Mouse (Mus musculus) kidney, embryonic 14.5 days (tissue): ENCODE measurements at regions not wholly inside any gene's neighbourhood (a gene's known extent, or its start where the extent isn't known, plus 50 kb on each side); places are given as distances from the start of the nearest gene placed in this dataset.

Experiments
- ATAC-seq: fragments of 200-750 bp; cut with Nextera tagmentation; 2 replicates; pipeline ENCODE4 v1.8.0; 2017; ENCODE audit warnings: moderate number of reproducible peaks, mild to moderate bottlenecking, moderate TSS enrichment, moderate library complexity; ENCODE audit not compliant: low FRiP score, low TSS enrichment
- H3K27ac ChIP-seq: fragments of 300-500 bp; sonication (generic); 2 replicates; pipeline ENCODE4 v1.5.1; 2014; ENCODE audit warnings: low read depth, mild to moderate bottlenecking, low read length, moderate library complexity, mixed read lengths
- H3K27me3 ChIP-seq: fragments of 300-500 bp; sonication (generic); 2 replicates; pipeline ENCODE4 v1.6.1; 2014; ENCODE audit warnings: mild to moderate bottlenecking, low read length; ENCODE audit not compliant: control insufficient read depth, insufficient read depth
- H3K36me3 ChIP-seq: fragments of 300-500 bp; sonication (generic); 2 replicates; pipeline ENCODE4 v1.6.1; 2014; ENCODE audit warnings: low read length, mixed read lengths; ENCODE audit not compliant: control insufficient read depth, insufficient read depth
- H3K4me1 ChIP-seq: fragments of 300-500 bp; sonication (generic); 2 replicates; pipeline ENCODE4 v1.6.1; 2014; ENCODE audit warnings: low read length, mixed read lengths; ENCODE audit not compliant: control insufficient read depth, insufficient read depth
- H3K4me2 ChIP-seq: fragments of 300-500 bp; sonication (generic); replicated peaks from 2 replicates; pipeline ENCODE4 v1.6.1; 2014; ENCODE audit warnings: low read depth, mild to moderate bottlenecking, low read length
- H3K4me3 ChIP-seq: fragments of 300-500 bp; sonication (generic); 2 replicates; pipeline ENCODE4 v1.5.1; 2014; ENCODE audit warnings: mild to moderate bottlenecking, low read length
- H3K9ac ChIP-seq: fragments of 300-500 bp; sonication (generic); 2 replicates; pipeline ENCODE4 v1.6.1; 2014; ENCODE audit warnings: low read depth, mild to moderate bottlenecking, low read length, moderate library complexity
- H3K9me3 ChIP-seq: fragments of 300-500 bp; sonication (generic); 2 replicates; pipeline ENCODE4 v1.6.1; 2016; ENCODE audit warnings: low read length; ENCODE audit not compliant: control insufficient read depth
- WGBS: fragments of 180-500 bp; shearing (Covaris S2); extraction: QIAGEN DNeasy Blood & Tissue Kit; methylation state at CpG from one replicate; pipeline ENCODE4 v1.1.7; 2014; 5-methylcytosine and 5-hydroxymethylcytosine counted together

DNA sequence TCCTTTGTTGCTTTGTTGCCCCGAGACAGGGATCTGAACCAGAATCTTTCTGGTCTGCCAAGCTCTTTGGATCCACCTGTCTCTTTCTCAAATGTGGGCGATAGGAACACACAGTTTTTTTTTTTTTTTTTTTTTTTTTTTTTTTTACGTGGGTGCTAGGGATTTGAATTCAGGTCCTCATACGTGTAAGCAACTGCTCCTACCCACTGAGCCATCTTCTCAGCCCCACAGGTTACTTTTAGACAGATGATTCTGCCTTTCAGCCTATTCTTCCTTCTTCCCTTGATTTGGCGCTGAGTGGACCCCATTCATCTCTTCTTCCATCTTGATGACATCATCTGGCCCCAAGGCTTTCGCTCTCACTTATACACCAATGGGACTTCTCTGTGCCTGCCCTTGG is 80.5 kb upstream of the Got2 start:
- Histone ChIP-seq H3K9ac (no peak overlapping the region), H3K4me3 (no peak overlapping the region)
- ATAC-seq: no peak

GRCm38 (mm10) chr8:95966430-95966829 is 78.1 kb upstream of the Got2 start:
- Histone ChIP-seq H3K36me3 (no peaks in the 10 kb centered on the region), H3K9me3 (no peaks in the 10 kb centered on the region), H3K27me3 (no peaks in the 10 kb centered on the region), H3K9ac (no peak overlapping the region), H3K4me2 (no peak overlapping the region), H3K27ac (no peak overlapping the region), H3K4me3 (no peak overlapping the region), H3K4me1 (no peaks in the 10 kb centered on the region)
- 35% methylated on average over 1 of the region's 1 CpGs for WGBS
- no peak for ATAC-seq

More for the DNA sequence above, 80.5 kb upstream of the Got2 start:
- H3K36me3 ChIP-seq: no peaks in the 10 kb centered on the region
- no peaks in the 10 kb centered on the region for H3K27me3 ChIP-seq
- no peak overlapping the region for H3K4me2 ChIP-seq
- no peaks in the 10 kb centered on the region for H3K9me3 ChIP-seq
- H3K4me1 ChIP-seq: no peaks in the 10 kb centered on the region
- H3K27ac ChIP-seq: no peak overlapping the region
- WGBS: 89% methylated on average over 6 of the region's 6 CpGs

DNA sequence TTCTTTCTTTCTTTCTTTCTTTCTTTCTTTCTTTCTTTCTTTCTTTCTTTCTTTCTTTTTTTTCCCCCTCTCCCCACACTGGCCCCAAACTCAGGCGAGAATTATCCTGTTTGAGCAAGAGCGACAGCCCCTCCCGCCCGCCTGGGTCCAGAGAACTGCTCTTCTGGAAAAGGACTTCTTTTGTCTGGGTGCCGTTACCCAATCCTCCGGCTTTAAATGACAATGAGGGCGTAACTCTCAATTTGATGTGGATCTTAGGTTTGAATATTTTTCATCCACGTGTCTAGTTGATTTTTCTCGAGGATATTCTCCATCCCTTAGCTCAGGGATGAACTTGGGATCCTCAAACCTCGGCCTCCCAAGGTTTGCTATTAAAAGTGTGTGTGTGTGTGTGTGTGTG is 63.9 kb upstream of the Got2 start:
- Histone ChIP-seq H3K27me3 (no peaks in the 10 kb centered on the region), H3K9me3 (no peaks in the 10 kb centered on the region), H3K4me3 (peak overlapping the region; percentile 2; the same call in 1 of the 2 replicates), H3K36me3 (no peaks in the 10 kb centered on the region), H3K27ac (no peak overlapping the region), H3K4me1 (no peaks in the 10 kb centered on the region), H3K9ac (no peak overlapping the region), H3K4me2 (peak overlapping the region; percentile 20)
- ATAC-seq: no peak; the same call in 1 of the 2 replicates
- 24% methylated on average over 10 of the region's 10 CpGs for whole genome bisulfite sequencing

- no peaks in the 10 kb centered on the region for H3K9me3 ChIP-seq
- no peak overlapping the region for H3K9ac ChIP-seq
- no peak overlapping the region for H3K27ac ChIP-seq
- no peaks in the 10 kb centered on the region for H3K36me3 ChIP-seq
- ATAC-seq: peak; percentile 76; the same call in 1 of the 2 replicates
- WGBS: under 1% methylated on average over 17 of the region's 17 CpGs
- H3K4me3 ChIP-seq: peak overlapping the region; percentile 2; the same call in 1 of the 2 replicates
- no peaks in the 10 kb centered on the region for H3K27me3 ChIP-seq
- no peaks in the 10 kb centered on the region for H3K4me1 ChIP-seq
- peak overlapping the region; percentile 20; the same call in 1 of the 2 replicates for H3K4me2 ChIP-seq
These were observed 63.4 kb upstream of the Got2 start for GRCm38 (mm10) chr8:95951794-95952193.
